Mouse (Mus musculus) left cerebral cortex, adult 2 months (tissue): ENCODE data around the gene Dok7. TPM values are rescaled to one million over a fixed set of nuclear protein-coding genes. Genes with fewer than 3 reads are reported as not detected.

Experiments used
- DNase-seq, 2 experiments: peaks; one replicate each; pipeline ENCODE4 v3.0.0; 2021 to 2022; ENCODE audit warnings: low spot score in 2 of 2, mixed read lengths in 1 of 2; ENCODE audit errors: extremely low spot score in 1 of 2
- H3K27ac ChIP-seq: fragments of 200-600 bp; 2 replicates; pipeline ENCODE4 v1.8.1; 2022
- H3K4me3 ChIP-seq: fragments of 200-600 bp; 2 replicates; pipeline ENCODE4 v1.8.1; 2022
- CTCF ChIP-seq: fragments of 200-600 bp; IDR thresholded peaks from 2 replicates; pipeline ENCODE4 v1.8.1; 2022; ENCODE audit warnings: antibody characterized with exemption, mild to moderate bottlenecking, moderate library complexity
- intact Hi-C: fragments of 180-260 bp; cut with DNase I; formaldehyde crosslinking; loops from one replicate; pipeline ENCODE4 v1.15.1; 2025
- microRNA-seq, 2 experiments: library from miRNA; unstranded; fragments of <30 nt; microRNA quantifications; one replicate each; pipeline ENCODE4 v1.2.0; 2021
- total RNA-seq, 2 experiments: library from RNA; stranded (reverse); gene quantifications; 2 replicates each; pipeline ENCODE4 v1.2.3; 2021

The Dok7 gene
- total RNA-seq, 2 experiments from 2014 or later: 22.3 to 26.0 TPM

- no peak for DNase-seq
- Histone ChIP-seq H3K27ac (peak overlapping the region; percentile 70), H3K4me3 (no peak overlapping the region)
- no peak for TF ChIP-seq CTCF
- intact Hi-C loops: no loop called here
These were observed 73.2 kb downstream of the Dok7 start for GRCm38 (mm10) chr5:35129767-35130191.

DNA sequence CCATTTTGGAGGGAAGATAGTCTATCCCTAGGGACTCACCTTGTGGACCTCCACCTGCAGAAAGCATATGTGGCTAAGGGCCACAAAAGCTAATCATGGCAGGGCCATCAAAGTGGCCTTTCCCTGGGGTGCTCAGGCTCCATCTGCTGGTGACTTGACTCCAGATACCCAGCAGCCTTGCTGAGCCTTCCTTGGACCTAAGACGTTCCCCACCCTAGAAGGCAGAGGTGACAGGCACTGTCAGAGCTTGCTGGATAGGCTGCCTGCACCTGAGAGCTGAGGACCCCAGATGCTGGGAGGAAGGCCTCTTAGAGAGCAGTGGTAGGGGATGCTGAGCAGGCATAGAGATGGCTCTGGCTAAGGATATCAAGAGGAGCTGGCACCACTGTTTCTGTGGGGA is 74.7 kb downstream of the Dok7 start:
- intact Hi-C loops: no loop called here
- DNase-seq: no peak
- H3K27ac ChIP-seq: no peak overlapping the region
- no peak overlapping the region for H3K4me3 ChIP-seq
- peak; percentile 27 for TF ChIP-seq CTCF

- peak; percentile 79 to 83 for DNase-seq
- Histone ChIP-seq H3K4me3 (no peak overlapping the region), H3K27ac (no peak overlapping the region)
- intact Hi-C loops: no loop called here
- TF ChIP-seq CTCF: peak; percentile 89
These were observed 75.2 kb downstream of the Dok7 start for GRCm38 (mm10) chr5:35131773-35132172.

- Histone ChIP-seq H3K27ac (no peak overlapping the region), H3K4me3 (no peak overlapping the region)
- intact Hi-C loops: no loop called here
- no peak for DNase-seq
- no peak for TF ChIP-seq CTCF
These were observed 75.9 kb downstream of the Dok7 start for GRCm38 (mm10) chr5:35132278-35132980.

- TF ChIP-seq CTCF: no peak
- DNase-seq: no peak
- intact Hi-C loops: no loop called here
- Histone ChIP-seq H3K4me3 (no peak overlapping the region), H3K27ac (no peak overlapping the region)
These were observed 76.9 kb downstream of the Dok7 start for GRCm38 (mm10) chr5:35133468-35133867.

DNA sequence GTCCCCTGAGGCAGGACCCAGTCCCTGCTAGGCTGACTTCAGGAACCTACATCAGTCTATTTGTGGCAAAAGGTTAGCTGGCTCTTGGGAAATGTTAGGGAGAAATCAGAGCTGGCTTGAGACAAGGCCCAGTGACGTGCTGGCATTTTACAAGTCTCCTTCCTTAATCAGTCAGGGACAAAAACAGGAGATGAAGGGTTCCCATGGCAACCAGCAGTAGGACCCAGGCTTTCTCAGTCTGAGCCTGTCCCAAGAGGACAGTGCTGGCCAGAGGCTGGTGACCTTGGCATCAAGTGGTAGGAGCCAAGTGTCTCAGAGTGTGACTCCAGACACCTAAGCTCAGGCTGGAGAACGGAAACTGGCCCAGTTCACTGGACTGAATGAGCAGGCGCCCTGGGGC is 77.7 kb downstream of the Dok7 start:
- H3K4me3 ChIP-seq: no peak overlapping the region
- TF ChIP-seq CTCF: no peak
- no peak for DNase-seq
- intact Hi-C loops: no loop called here
- no peak overlapping the region for H3K27ac ChIP-seq

GRCm38 (mm10) chr5:35135903-35136302 is 79.3 kb downstream of the Dok7 start:
- no peak overlapping the region for H3K27ac ChIP-seq
- no peak for TF ChIP-seq CTCF
- intact Hi-C loops: loop anchor here (2.0 to 5.0 kb wide), 3 partner anchors 79 to 147 kb away; partner anchors contain the start of gene Dok7
- no peak overlapping the region for H3K4me3 ChIP-seq
- DNase-seq: no peak

Small RNAs within 50 kb of the gene (microRNA-seq; reads per million reads assigned to microRNA genes)
- gene Mir3097: 16.0 to 16.3 reads per million in 2 experiments

Other genes starting within 250 kb of the Dok7 start
- 1 to 10 TPM; 4.2 to 6.7 TPM for gene Msantd1, start 148.8 kb upstream of the Dok7 start, total RNA-seq
- 10 to 100 TPM; 40.5 to 48.3 TPM for gene Rgs12, start 107.3 kb upstream of the Dok7 start, total RNA-seq
- gene Hgfac, start 15.3 kb upstream of the Dok7 start, total RNA-seq: 1 to 10 TPM in 1 of 2 experiments, under 1 TPM in 1; 0.87 to 1.7 TPM
- 100 to 1,000 TPM; 137 to 138 TPM for gene Lrpap1, start 49.0 kb downstream of the Dok7 start, total RNA-seq
- gene Adra2c, start 221.6 kb downstream of the Dok7 start, total RNA-seq: 10 to 100 TPM; 19.2 to 22.2 TPM